8 mouse cellular contexts compared by ENCODE assay signal in the genomic region with DNA sequence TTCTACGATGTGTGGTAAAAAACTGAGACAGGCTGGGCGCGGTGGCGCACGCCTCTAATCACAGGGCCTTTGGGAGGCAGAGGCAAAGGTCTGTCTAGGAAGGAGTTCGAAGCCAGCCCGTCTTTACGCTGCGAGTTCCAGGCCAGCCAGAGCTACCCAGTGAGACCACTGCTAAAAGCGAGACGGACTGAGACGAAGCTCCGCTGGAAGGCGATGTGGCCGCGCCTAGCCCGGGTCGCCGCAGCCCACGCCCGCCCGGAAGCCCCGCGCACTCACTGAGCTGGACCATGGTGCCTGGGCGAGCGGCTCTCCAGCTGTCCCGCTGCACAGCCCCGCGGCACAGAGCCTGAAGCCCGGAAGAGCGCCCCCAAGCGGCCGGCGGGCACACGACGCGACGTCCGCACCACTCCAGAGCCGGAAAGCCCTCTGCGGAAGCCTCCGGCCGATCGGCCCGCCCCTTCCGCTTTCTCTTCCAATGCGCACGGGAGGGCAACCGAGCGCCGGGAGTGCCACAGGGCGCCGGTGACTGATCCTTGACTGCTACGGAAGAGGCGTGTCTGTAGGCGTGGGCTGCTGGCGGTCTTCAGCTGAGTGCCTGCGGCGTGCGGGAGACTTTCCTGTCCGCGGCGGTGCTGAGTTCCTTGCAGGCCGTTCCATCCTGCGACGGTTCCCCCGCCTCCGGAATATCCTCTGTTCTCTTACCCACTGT. TPM values are rescaled to one million over a fixed set of nuclear protein-coding genes. Genes with fewer than 3 reads are reported as not detected.
A peak's percentile ranks its signal among the peaks of the same experiment; 100 is the strongest.
DNase-seq lines count a peak whose midpoint lies in the region; ATAC-seq and TF ChIP-seq lines count a peak whose summit lies in the region.

TSS of gene Mrps16 (minus strand) at position 430 of the 709 bp plus-strand sequence.

- peak; percentile 72 for TF ChIP-seq POLR2A in olfactory bulb, adult 2 months (IDR thresholded peaks at IDR 0.05; ENCODE audit: insufficient read depth, low read depth, low read length)
- peak; percentile 76 for TF ChIP-seq POLR2A in thymus, adult 2 months (IDR thresholded peaks at IDR 0.05; ENCODE audit: control insufficient read depth, extremely low read depth, insufficient read depth, low read length, poor library complexity)

- peak within 1 kb of the TSS; percentile 85 for H3K9ac ChIP-seq in forebrain, embryonic 16.5 days (replicated peaks; ENCODE audit: low read depth, low read length)
- peak within 1 kb of the TSS; percentile 80 for H3K9ac ChIP-seq in lung, embryonic 14.5 days

- WGBS in forebrain, embryonic 16.5 days = under 1% methylated on average over 68 of the region's 68 CpGs
- whole genome bisulfite sequencing in lung, embryonic 14.5 days = under 1% methylated on average over 68 of the region's 68 CpGs
- WGBS in olfactory bulb, adult 2 months = under 1% methylated on average over 68 of the region's 68 CpGs
- under 1% methylated on average over 68 of the region's 68 CpGs for WGBS in thymus, adult 2 months

- no peaks in the 10 kb centered on the region for H3K9me3 ChIP-seq in G1E (replicated peaks)
- no peaks in the 10 kb centered on the region for H3K9me3 ChIP-seq in forebrain, embryonic 16.5 days (ENCODE audit: control insufficient read depth, low read length)
- no peaks in the 10 kb centered on the region for H3K9me3 ChIP-seq in lung, embryonic 14.5 days (ENCODE audit: low read depth, low read length)

- intact Hi-C loops in heart, postnatal 36 days (cut with DNase I) = loop anchor here (5.0 kb wide), 1 partner anchor 269 kb away; no protein-coding TSS in a partner anchor

- TF ChIP-seq CTCF in G1E (IDR thresholded peaks at IDR 0.05; ENCODE audit: low read depth, low read length) = peak; percentile 53; the same call in 1 of the 2 replicates
- TF ChIP-seq CTCF in layer of hippocampus, adult 2 months (conservative IDR thresholded peaks at IDR 0.05) = peak; percentile 100
- TF ChIP-seq CTCF in lung, embryonic 14.5 days (IDR thresholded peaks at IDR 0.05; ENCODE audit: low read depth) = peak; percentile 78
- peak; percentile 93 for TF ChIP-seq CTCF in olfactory bulb, adult 2 months (IDR thresholded peaks at IDR 0.05; ENCODE audit: insufficient read depth, low read depth, low read length)
- peak; percentile 99 for TF ChIP-seq CTCF in thymus, adult 2 months (IDR thresholded peaks at IDR 0.05; ENCODE audit: borderline replicate concordance, control insufficient read depth, extremely low read depth, insufficient read depth, low read length, poor library complexity)

- peak within 1 kb of the TSS; percentile 76 for H3K27ac ChIP-seq in forebrain, embryonic 16.5 days (ENCODE audit: low read length)
- peak within 1 kb of the TSS; percentile 94 for H3K27ac ChIP-seq in layer of hippocampus, adult 2 months
- peak within 1 kb of the TSS; percentile 91 for H3K27ac ChIP-seq in lung, embryonic 14.5 days (ENCODE audit: low read depth)
- peak within 1 kb of the TSS; percentile 92 for H3K27ac ChIP-seq in olfactory bulb, adult 2 months (ENCODE audit: insufficient read depth, low read depth, low read length)
- H3K27ac ChIP-seq in thymus, adult 2 months (ENCODE audit: control insufficient read depth, insufficient read depth, low read length) = peak within 1 kb of the TSS; percentile 1; the same call in 1 of the 2 replicates

- peaks cover 36% of the 10 kb centered on the region for H3K4me1 ChIP-seq in G1E (ENCODE audit: insufficient read depth, low read depth, low read length)
- H3K4me1 ChIP-seq in forebrain, embryonic 16.5 days (replicated peaks; ENCODE audit: control insufficient read depth, insufficient read depth, low read length) = peaks cover 15% of the 10 kb centered on the region
- H3K4me1 ChIP-seq in lung, embryonic 14.5 days (ENCODE audit: insufficient read depth) = peaks cover 3% of the 10 kb centered on the region; the same call in 1 of the 2 replicates
- H3K4me1 ChIP-seq in olfactory bulb, adult 2 months (ENCODE audit: control insufficient read depth, insufficient read depth, low read length) = peaks cover 2% of the 10 kb centered on the region; the same call in 1 of the 2 replicates
- peaks cover 6% of the 10 kb centered on the region; the same call in 1 of the 2 replicates for H3K4me1 ChIP-seq in thymus, adult 2 months (replicated peaks; ENCODE audit: control insufficient read depth, insufficient read depth, low read length)

- H3K27me3 ChIP-seq in G1E (ENCODE audit: insufficient read depth, low read length) = no peaks in the 10 kb centered on the region
- no peaks in the 10 kb centered on the region for H3K27me3 ChIP-seq in forebrain, embryonic 16.5 days (replicated peaks; ENCODE audit: control insufficient read depth, insufficient read depth, low read length)
- H3K27me3 ChIP-seq in lung, embryonic 14.5 days (ENCODE audit: insufficient read depth, low read length) = no peaks in the 10 kb centered on the region
- H3K27me3 ChIP-seq in thymus, adult 2 months (ENCODE audit: control insufficient read depth, insufficient read depth, low read length) = no peaks in the 10 kb centered on the region

- peak; percentile 95 for DNase-seq in G1E (ENCODE audit: low spot score)
- DNase-seq in cerebellum, adult 18-20 months = peak; percentile 95 to 97
- peak; percentile 90 to 93 for DNase-seq in heart, postnatal 36 days
- DNase-seq in layer of hippocampus, adult 2 months (ENCODE audit: low spot score in 2 of 2) = peak; percentile 94 to 95
- DNase-seq in lung, embryonic 14.5 days = peak; percentile 99
- peak; percentile 91 for DNase-seq in thymus, adult 2 months

- H3K4me3 ChIP-seq in G1E (ENCODE audit: low read depth, low read length) = peak within 1 kb of the TSS; percentile 96
- H3K4me3 ChIP-seq in forebrain, embryonic 16.5 days (replicated peaks; ENCODE audit: low read length) = peak within 1 kb of the TSS; percentile 63
- H3K4me3 ChIP-seq in layer of hippocampus, adult 2 months = peak within 1 kb of the TSS; percentile 56
- H3K4me3 ChIP-seq in lung, embryonic 14.5 days (ENCODE audit: low read depth, low read length) = peak within 1 kb of the TSS; percentile 58
- H3K4me3 ChIP-seq in olfactory bulb, adult 2 months (ENCODE audit: insufficient read depth, low read depth, low read length) = peak within 1 kb of the TSS; percentile 93
- H3K4me3 ChIP-seq in thymus, adult 2 months (ENCODE audit: control insufficient read depth, insufficient read depth, low read length) = peak within 1 kb of the TSS; percentile 85

- peaks cover 30% of the 10 kb centered on the region for H3K36me3 ChIP-seq in G1E (replicated peaks)
- no peaks in the 10 kb centered on the region for H3K36me3 ChIP-seq in forebrain, embryonic 16.5 days (ENCODE audit: control insufficient read depth, insufficient read depth)
- peaks cover 25% of the 10 kb centered on the region for H3K36me3 ChIP-seq in lung, embryonic 14.5 days (ENCODE audit: insufficient read depth)
- peaks cover 3% of the 10 kb centered on the region; the same call in 1 of the 2 replicates for H3K36me3 ChIP-seq in thymus, adult 2 months (ENCODE audit: control insufficient read depth, insufficient read depth, low read length)

- ATAC-seq in G1E (ENCODE audit: extremely low read depth, insufficient number of reproducible peaks, low FRiP score, poor library complexity, severe bottlenecking) = peak; percentile 90
- peak; percentile 98 for ATAC-seq in forebrain, embryonic 16.5 days
- ATAC-seq in lung, embryonic 14.5 days (ENCODE audit: insufficient read depth) = peak; percentile 96

- peak within 1 kb of the TSS; percentile 63 for H3K4me2 ChIP-seq in forebrain, embryonic 16.5 days (ENCODE audit: low read length)
- H3K4me2 ChIP-seq in lung, embryonic 14.5 days = peak within 1 kb of the TSS; percentile 75

RNA-seq across cellular contexts. Expression of gene Mrps16, which starts in this region (rescaled TPM):
- total RNA-seq in G1E (2014; fragmentation: Nextera tagmentation) (23.9 and 25.8 TPM in 2 replicates), G1E (2017) (73.6 and 106 TPM in 2 replicates)
- polyA plus RNA-seq in G1E (2012) = 28.6 and 35.8 TPM in 2 replicates
- polyA plus RNA-seq in forebrain, embryonic 16.5 days (2015; fragmentation: Nextera tagmentation; extraction: Ambion mirVana) = 58.0 and 58.9 TPM in 2 replicates
- 10 to 100 TPM; 64.9 to 71.7 TPM for total RNA-seq in heart, postnatal 36 days (2021)
- total RNA-seq in layer of hippocampus, adult 2 months (2021) = 10 to 100 TPM; 35.0 to 35.2 TPM
- 93.5 and 96.8 TPM in 2 replicates for polyA plus RNA-seq in lung, embryonic 14.5 days (2014; fragmentation: Nextera tagmentation; extraction: Ambion mirVana)
- polyA plus RNA-seq in olfactory bulb, adult 2 months (2012; ENCODE audit: insufficient read depth, insufficient read length, low replicate concordance, missing spikeins) = not detected in 2 replicates
- polyA plus RNA-seq in thymus, adult 2 months (2012; rRNA removed) = 49.9 and 56.3 TPM in 2 replicates

Comparison
In these comparisons a context has a peak if more than half of its experiments do, and no peak if none do; other contexts are left out.
1. Peak in every context shown above with its lines: DNase-seq, ATAC-seq, H3K4me3 ChIP-seq and H3K27ac ChIP-seq.
2. H3K27ac ChIP-seq: peak in every context shown above with its lines; median percentile 94 in layer of hippocampus, adult 2 months; 92 in olfactory bulb, adult 2 months; 91 in lung, embryonic 14.5 days; 76 in forebrain, embryonic 16.5 days; 1 in thymus, adult 2 months.